Mouse (Mus musculus): Measurements from ENCODE around the gene Rad9a. TPM values are rescaled to one million over a fixed set of nuclear protein-coding genes. Genes with fewer than 3 reads are reported as not detected.
"Not testable (repeated sequence)": the region's sequence is repeated elsewhere in the genome, so short reads cannot be mapped to it uniquely, and the experiment has no call there.

Rad9a gene
- total RNA-seq (2021): 1 to 10 TPM; 6.0 to 8.6 TPM

- intact Hi-C loops (cut with DNase I): no loop called here
- DNase-seq: peak; percentile 97 to 98
Observed at GRCm38 (mm10) chr19:4201291-4201909, at the start of gene Rad9a. Rad9a (minus strand) TSS chr19:4201662.

GRCm38 (mm10) chr19:4248683-4249082 lies 47.2 kb upstream of the Rad9a start:
- intact Hi-C loops (cut with DNase I); DNase-seq: not testable (repeated sequence)

GRCm38 (mm10) chr19:4247010-4247409 lies 45.5 kb upstream of the Rad9a start:
- intact Hi-C loops (cut with DNase I): no loop called here
- no peak for DNase-seq

GRCm38 (mm10) chr19:4244775-4245174 lies 43.3 kb upstream of the Rad9a start:
- intact Hi-C loops (cut with DNase I): no loop called here
- no peak for DNase-seq

GRCm38 (mm10) chr19:4242416-4242815 lies 41.0 kb upstream of the Rad9a start:
- no peak for DNase-seq
- intact Hi-C loops (cut with DNase I): no loop called here

GRCm38 (mm10) chr19:4240247-4240668 lies 38.8 kb upstream of the Rad9a start:
- intact Hi-C loops (cut with DNase I): no loop called here

GRCm38 (mm10) chr19:4234548-4234947 lies 33.1 kb upstream of the Rad9a start:
- no peak for DNase-seq
- intact Hi-C loops (cut with DNase I): no loop called here

More at GRCm38 (mm10) chr19:4240247-4240668, 38.8 kb upstream of the Rad9a start:
- no peak for DNase-seq

GRCm38 (mm10) chr19:4232651-4233050 lies 31.2 kb upstream of the Rad9a start:
- no peak for DNase-seq
- intact Hi-C loops (cut with DNase I): no loop called here

- DNase-seq: no peak
- intact Hi-C loops (cut with DNase I): no loop called here
Observed at GRCm38 (mm10) chr19:4232186-4232572, 30.7 kb upstream of the Rad9a start.

GRCm38 (mm10) chr19:4231253-4232185 lies 30.1 kb upstream of the Rad9a start, which contains the start of gene Pold4:
Pold4 (plus strand) TSS chr19:4231899.
- intact Hi-C loops (cut with DNase I): no loop called here
- DNase-seq: peak; percentile 98 to 99

GRCm38 (mm10) chr19:4230415-4230814 lies 29.0 kb upstream of the Rad9a start:
- intact Hi-C loops (cut with DNase I): no loop called here
- DNase-seq: peak in 1 of 2 experiments; percentile 41

- DNase-seq: no peak
Observed at GRCm38 (mm10) chr19:4229451-4230076, 28.1 kb upstream of the Rad9a start.

GRCm38 (mm10) chr19:4228891-4229290 lies 27.4 kb upstream of the Rad9a start:
- intact Hi-C loops (cut with DNase I): loop anchor here (1.0 to 5.0 kb wide), 4 partner anchors 22 to 212 kb away; partner anchors contain the start of gene Pitpnm1

More at GRCm38 (mm10) chr19:4229451-4230076, 28.1 kb upstream of the Rad9a start:
- intact Hi-C loops (cut with DNase I): loop anchor here (2.0 to 5.0 kb wide), 2 partner anchors 131 to 212 kb away; partner anchors contain the start of gene Pitpnm1

GRCm38 (mm10) chr19:4227894-4228678 lies 26.6 kb upstream of the Rad9a start:
- intact Hi-C loops (cut with DNase I): loop anchor here (1.0 to 5.0 kb wide), 4 partner anchors 21 to 211 kb away; partner anchors contain the start of gene Pitpnm1
- DNase-seq: peak; percentile 86 to 92

More at GRCm38 (mm10) chr19:4228891-4229290, 27.4 kb upstream of the Rad9a start:
- no peak for DNase-seq

GRCm38 (mm10) chr19:4227446-4227845 lies 26.0 kb upstream of the Rad9a start:
- intact Hi-C loops (cut with DNase I): loop anchor here (5.0 kb wide), 1 partner anchor 210 kb away; no protein-coding TSS in a partner anchor
- no peak for DNase-seq

- DNase-seq: no peak
- intact Hi-C loops (cut with DNase I): loop anchor here (5.0 kb wide), 1 partner anchor 209 kb away; no protein-coding TSS in a partner anchor
Observed at GRCm38 (mm10) chr19:4226779-4227178, 25.3 kb upstream of the Rad9a start.

GRCm38 (mm10) chr19:4222165-4222564 lies 20.7 kb upstream of the Rad9a start:
- intact Hi-C loops (cut with DNase I): no loop called here
- no peak for DNase-seq

GRCm38 (mm10) chr19:4220957-4221743 lies 19.7 kb upstream of the Rad9a start:
- peak; percentile 45 to 47 for DNase-seq
- intact Hi-C loops (cut with DNase I): no loop called here

GRCm38 (mm10) chr19:4220416-4220815 lies 19.0 kb upstream of the Rad9a start:
- DNase-seq: peak in 1 of 2 experiments; percentile 10
- intact Hi-C loops (cut with DNase I): no loop called here

Data from heart, postnatal 10 days (tissue).